Mouse (Mus musculus) stomach, postnatal 0 days (tissue): ENCODE data around the gene Efr3b. TPM values are rescaled to one million over a fixed set of nuclear protein-coding genes. Genes with fewer than 3 reads are reported as not detected.
A peak's percentile ranks its signal among the peaks of the same experiment; 100 is the strongest.

ENCODE experiments used
- ATAC-seq: fragments of 200-750 bp; cut with Nextera tagmentation; 2 replicates; pipeline ENCODE4 v1.8.0; 2017; ENCODE audit not compliant: low FRiP score, low TSS enrichment
- DNase-seq: peaks from one replicate; pipeline ENCODE4 v3.0.0-alpha.2; 2016; ENCODE audit warnings: low spot score
- H3K27ac ChIP-seq: fragments of 300-500 bp; sonication (generic); replicated peaks from 2 replicates; pipeline ENCODE4 v1.5.1; 2014; ENCODE audit warnings: mild to moderate bottlenecking, control low read depth
- H3K27me3 ChIP-seq: fragments of 300-500 bp; sonication (generic); 2 replicates; pipeline ENCODE4 v1.6.1; 2014; ENCODE audit warnings: low read length; ENCODE audit not compliant: control insufficient read depth, insufficient read depth
- H3K36me3 ChIP-seq: fragments of 300-500 bp; sonication (generic); 2 replicates; pipeline ENCODE4 v1.6.1; 2014; ENCODE audit warnings: low read length, mixed read lengths; ENCODE audit not compliant: control insufficient read depth, insufficient read depth
- H3K4me1 ChIP-seq: fragments of 300-500 bp; sonication (generic); replicated peaks from 2 replicates; pipeline ENCODE4 v1.6.1; 2014; ENCODE audit warnings: antibody characterized with exemption; ENCODE audit not compliant: control insufficient read depth, insufficient read depth
- H3K4me2 ChIP-seq: fragments of 300-500 bp; sonication (generic); replicated peaks from 2 replicates; pipeline ENCODE4 v1.6.1; 2014; ENCODE audit warnings: low read depth, mild to moderate bottlenecking, control low read depth, moderate library complexity
- H3K4me3 ChIP-seq: fragments of 300-500 bp; sonication (generic); 2 replicates; pipeline ENCODE4 v1.5.1; 2014; ENCODE audit warnings: low read depth, low read length, control low read depth
- H3K9ac ChIP-seq: fragments of 300-500 bp; sonication (generic); 2 replicates; pipeline ENCODE4 v1.6.1; 2014; ENCODE audit warnings: mild to moderate bottlenecking, low read length, control low read depth, mixed read lengths
- H3K9me3 ChIP-seq: fragments of 300-500 bp; sonication (generic); 2 replicates; pipeline ENCODE4 v1.6.1; 2016; ENCODE audit warnings: low read length; ENCODE audit not compliant: control insufficient read depth
- CTCF ChIP-seq: IDR thresholded peaks from 2 replicates; pipeline ENCODE4 v1.5.1; 2016; ENCODE audit warnings: antibody characterized with exemption, low read depth, mild to moderate bottlenecking, moderate library complexity
- EP300 ChIP-seq: optimal IDR thresholded peaks from 2 replicates; pipeline ENCODE3; 2016; ENCODE audit warnings: antibody characterized with exemption
- WGBS: fragments of 180-500 bp; shearing (Covaris S2); extraction: QIAGEN DNeasy Blood & Tissue Kit; methylation state at CpG from one replicate; pipeline ENCODE4 v1.1.7; 2014; 5-methylcytosine and 5-hydroxymethylcytosine counted together
- polyA plus RNA-seq: library from polyadenylated mRNA; unstranded; fragments of >200 nt; fragmentation: Nextera tagmentation; extraction: Ambion mirVana; gene quantifications from 2 replicates; pipeline ENCODE4 v1.2.1, GENCODE M21; 2015

Efr3b gene
- 0.76 and 0.99 TPM in 2 replicates for polyA plus RNA-seq

DNA sequence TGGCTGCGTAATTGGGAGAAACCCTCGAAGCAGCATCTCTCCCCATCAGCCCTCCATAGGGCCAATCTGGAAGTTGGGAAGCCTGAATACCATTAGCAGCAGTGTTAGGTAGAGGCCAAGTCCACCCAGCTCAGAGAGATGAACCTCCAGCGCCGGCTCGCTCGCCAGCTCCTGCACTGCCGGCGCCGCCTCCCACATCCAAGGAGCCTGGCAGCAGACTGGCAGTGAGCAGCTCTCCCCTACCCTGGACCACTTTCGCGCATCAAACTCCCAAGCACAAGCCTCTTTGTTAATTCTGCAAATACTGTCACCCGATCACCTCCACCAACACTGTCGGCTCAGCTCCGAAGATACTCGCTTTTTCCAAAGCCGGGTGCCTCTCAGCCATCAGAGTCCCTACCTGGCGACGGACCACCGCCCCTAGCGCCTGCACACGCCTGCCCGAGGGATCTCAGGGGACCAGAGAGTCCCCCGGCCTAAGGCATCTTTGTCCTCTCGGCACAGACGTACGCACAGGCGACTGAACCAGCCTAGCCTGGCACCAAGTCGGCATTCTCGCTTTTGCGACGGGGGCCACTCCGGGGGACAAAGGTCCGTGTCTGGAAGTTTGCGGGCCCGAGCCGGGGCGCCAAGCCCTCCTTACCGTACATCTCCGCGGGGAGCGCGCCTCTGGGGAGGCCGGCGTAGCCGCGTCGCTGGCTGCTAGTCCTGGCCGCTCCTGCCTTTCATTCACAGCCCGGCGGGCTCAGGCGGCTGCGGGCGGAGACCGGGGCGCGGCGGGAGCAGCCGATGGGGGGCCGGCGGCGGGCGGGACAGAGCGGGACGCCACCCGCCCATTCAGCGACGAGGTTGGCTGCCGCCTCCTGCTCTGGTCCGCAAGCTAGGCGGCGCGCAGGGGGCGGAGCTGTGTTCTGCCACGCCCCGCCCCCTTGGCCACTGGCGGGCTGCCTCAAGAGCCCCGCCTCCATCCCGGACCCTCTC lies at the start of gene Efr3b:
Gene Efr3b, minus strand, starts transcription at position 855 of the 981 bp plus-strand sequence.
- H3K4me2 ChIP-seq: peak within 1 kb of the TSS; percentile 99
- peak within 1 kb of the TSS; percentile 62 for H3K4me3 ChIP-seq
- WGBS: under 1% methylated on average over 71 of the region's 78 CpGs
- ATAC-seq: peak; percentile 96
- DNase-seq: peak; percentile 87
- peak within 1 kb of the TSS; percentile 67 for H3K9ac ChIP-seq
- peaks cover 2% of the 10 kb centered on the region; the same call in 1 of the 2 replicates for H3K4me1 ChIP-seq
- TF ChIP-seq EP300 (no peak), CTCF (peak; percentile 39; the same call in 1 of the 2 replicates)
- no peak within 1 kb of the TSS for H3K27ac ChIP-seq
- no peaks in the 10 kb centered on the region for H3K36me3 ChIP-seq
- no peaks in the 10 kb centered on the region for H3K27me3 ChIP-seq
- no peaks in the 10 kb centered on the region for H3K9me3 ChIP-seq

DNA sequence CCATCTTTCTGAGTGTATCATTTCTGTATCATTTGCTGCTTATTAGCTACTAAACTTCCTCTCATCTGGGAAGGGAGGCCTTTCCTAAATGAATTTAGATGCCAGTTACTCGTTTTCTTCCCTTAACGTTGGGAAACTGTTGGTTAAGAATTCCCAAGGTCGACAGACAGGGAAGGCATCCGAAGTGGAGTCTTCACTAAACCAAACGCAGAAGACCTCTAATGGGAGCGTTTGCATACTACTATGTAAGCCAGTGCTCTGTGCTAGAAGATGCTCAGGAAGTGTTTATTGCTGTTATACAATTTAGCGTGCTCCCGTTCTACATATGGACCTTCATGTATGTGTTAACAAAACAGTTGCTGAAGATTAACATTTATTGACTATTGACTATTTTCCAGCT lies 44.7 kb upstream of the Efr3b start:
- H3K27me3 ChIP-seq: no peaks in the 10 kb centered on the region
- DNase-seq (no peak), ATAC-seq (no peak)
- TF ChIP-seq CTCF: no peak
- no peak for TF ChIP-seq EP300
- H3K9me3 ChIP-seq: no peaks in the 10 kb centered on the region
- WGBS: 59% methylated on average over 8 of the region's 8 CpGs
- H3K4me2 ChIP-seq: peak overlapping the region; percentile 58; the same call in 1 of the 2 replicates
- H3K9ac ChIP-seq: no peak overlapping the region
- no peaks in the 10 kb centered on the region for H3K4me1 ChIP-seq
- no peaks in the 10 kb centered on the region; the same call in 1 of the 2 replicates for H3K36me3 ChIP-seq
- no peak overlapping the region for H3K27ac ChIP-seq
- H3K4me3 ChIP-seq: no peak overlapping the region

DNA sequence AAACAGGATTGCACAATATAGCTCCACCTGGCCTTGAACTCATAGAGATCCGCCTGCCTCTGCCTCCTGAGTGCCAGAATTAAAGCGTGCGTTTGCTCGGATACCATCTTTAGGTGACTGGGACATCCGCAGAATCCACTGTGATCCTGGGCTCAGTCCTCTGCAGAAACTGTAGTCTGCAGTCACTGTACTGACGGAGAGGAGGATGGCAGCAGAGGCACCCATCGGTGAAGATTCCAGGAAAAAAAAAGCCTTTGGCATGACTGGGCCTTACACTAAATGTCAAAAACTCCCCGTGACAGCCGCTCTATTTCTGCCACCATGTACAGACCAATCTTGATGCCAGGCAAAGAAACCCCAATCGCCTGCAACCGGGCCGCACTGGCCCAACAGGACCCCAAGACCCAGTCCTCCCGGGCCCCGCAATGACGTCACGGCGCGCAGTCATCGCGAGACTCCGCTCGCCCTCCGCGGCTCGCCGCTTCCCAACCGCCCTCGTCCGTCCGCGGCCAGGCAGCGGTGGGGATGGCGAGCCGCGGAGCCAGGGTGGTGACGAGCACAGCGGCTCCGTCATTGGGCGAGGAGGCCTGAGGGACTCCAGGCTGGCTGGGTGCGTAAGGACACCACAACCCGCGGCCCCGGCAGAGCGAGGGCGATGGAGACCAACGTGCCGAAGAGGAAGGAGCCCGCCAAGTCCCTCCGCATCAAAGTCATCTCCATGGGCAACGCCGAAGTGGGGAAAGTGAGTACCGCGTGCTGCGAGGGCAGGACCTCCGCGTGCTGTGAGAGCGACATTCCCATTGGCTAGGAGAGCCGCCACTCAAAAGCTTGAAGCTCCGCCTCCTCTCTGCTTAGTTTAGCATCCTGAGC lies 43.7 kb upstream of the Efr3b start, which contains the start of gene Dnajc27:
Gene Dnajc27, plus strand, starts transcription at position 452 of the 870 bp plus-strand sequence.
- Histone ChIP-seq H3K4me3 (peak within 1 kb of the TSS; percentile 51), H3K27ac (peak within 1 kb of the TSS; percentile 90), H3K9ac (peak within 1 kb of the TSS; percentile 66), H3K4me2 (peak within 1 kb of the TSS; percentile 58), H3K9me3 (no peaks in the 10 kb centered on the region), H3K27me3 (no peaks in the 10 kb centered on the region), H3K4me1 (no peaks in the 10 kb centered on the region), H3K36me3 (no peaks in the 10 kb centered on the region)
- TF ChIP-seq EP300: peak; percentile 95
- no peak for TF ChIP-seq CTCF
- DNase-seq (peak; percentile 88), ATAC-seq (peak; percentile 96)
- 5% methylated on average over 59 of the region's 59 CpGs for WGBS

GRCm38 (mm10) chr12:4080311-4080710 lies 41.6 kb upstream of the Efr3b start:
- Histone ChIP-seq H3K9ac (no peak overlapping the region), H3K4me2 (no peak overlapping the region), H3K4me3 (no peak overlapping the region), H3K27me3 (no peaks in the 10 kb centered on the region), H3K27ac (no peak overlapping the region), H3K9me3 (no peaks in the 10 kb centered on the region), H3K36me3 (no peaks in the 10 kb centered on the region), H3K4me1 (no peaks in the 10 kb centered on the region)
- no peak for ATAC-seq
- WGBS: 0% methylated on average over 2 of the region's 2 CpGs
- DNase-seq: peak; percentile 82
- no peak for TF ChIP-seq EP300
- peak; percentile 95 for TF ChIP-seq CTCF

- Histone ChIP-seq H3K27ac (no peak overlapping the region), H3K27me3 (no peaks in the 10 kb centered on the region), H3K4me2 (no peak overlapping the region), H3K36me3 (no peaks in the 10 kb centered on the region), H3K4me1 (no peaks in the 10 kb centered on the region), H3K4me3 (no peak overlapping the region), H3K9ac (no peak overlapping the region), H3K9me3 (no peaks in the 10 kb centered on the region)
- ATAC-seq: no peak
- no peak for DNase-seq
- no peak for TF ChIP-seq CTCF
- TF ChIP-seq EP300: no peak
- 57% methylated on average over 1 of the region's 1 CpGs for WGBS
These were observed 39.4 kb upstream of the Efr3b start for GRCm38 (mm10) chr12:4078069-4078468.
